Mouse (Mus musculus) intestine, postnatal 0 days (tissue): ENCODE measurements at regions not wholly inside any gene's neighbourhood (a gene's known extent, or its start where the extent isn't known, plus 50 kb on each side); places are given as distances from the start of the nearest gene placed in this dataset.

Experiments
- ATAC-seq: fragments of 200-750 bp; cut with Nextera tagmentation; 2 replicates; pipeline ENCODE4 v1.8.0; 2017; ENCODE audit warnings: mild to moderate bottlenecking, moderate TSS enrichment, moderate library complexity
- H3K27ac ChIP-seq: fragments of 300-500 bp; sonication (generic); 2 replicates; pipeline ENCODE4 v1.5.1; 2014; ENCODE audit warnings: mild to moderate bottlenecking, low read depth, low read length, moderate library complexity
- H3K27me3 ChIP-seq: fragments of 300-500 bp; sonication (generic); replicated peaks from 2 replicates; pipeline ENCODE4 v1.6.1; 2014; ENCODE audit warnings: low read length, mixed read lengths; ENCODE audit not compliant: control insufficient read depth, insufficient read depth
- H3K36me3 ChIP-seq: fragments of 300-500 bp; sonication (generic); 2 replicates; pipeline ENCODE4 v1.6.1; 2014; ENCODE audit warnings: mild to moderate bottlenecking, moderate library complexity; ENCODE audit not compliant: control insufficient read depth, insufficient read depth
- H3K4me1 ChIP-seq: fragments of 300-500 bp; sonication (generic); replicated peaks from 2 replicates; pipeline ENCODE4 v1.6.1; 2014; ENCODE audit warnings: antibody characterized with exemption, low read length, mixed read lengths; ENCODE audit not compliant: control insufficient read depth, insufficient read depth
- H3K4me2 ChIP-seq: fragments of 300-500 bp; sonication (generic); replicated peaks from 2 replicates; pipeline ENCODE4 v1.6.1; 2014; ENCODE audit warnings: low read depth, mild to moderate bottlenecking, moderate library complexity
- H3K4me3 ChIP-seq: fragments of 300-500 bp; sonication (generic); 2 replicates; pipeline ENCODE4 v1.5.1; 2014; ENCODE audit warnings: low read depth, low read length
- H3K9ac ChIP-seq: fragments of 300-500 bp; sonication (generic); 2 replicates; pipeline ENCODE4 v1.6.1; 2014; ENCODE audit warnings: mild to moderate bottlenecking, low read depth, low read length
- H3K9me3 ChIP-seq: fragments of 300-500 bp; sonication (generic); 2 replicates; pipeline ENCODE4 v1.6.1; 2016; ENCODE audit warnings: mixed run types; ENCODE audit not compliant: control insufficient read depth
- CTCF ChIP-seq: sonication (generic); IDR thresholded peaks from 2 replicates; pipeline ENCODE4 v1.5.1; 2016; ENCODE audit warnings: low read depth, mild to moderate bottlenecking, control low read depth, antibody characterized with exemption, moderate library complexity
- WGBS: fragments of 180-500 bp; shearing (Covaris S2); extraction: QIAGEN DNeasy Blood & Tissue Kit; methylation state at CpG from one replicate; pipeline ENCODE4 v1.1.7; 2014; 5-methylcytosine and 5-hydroxymethylcytosine counted together

DNA sequence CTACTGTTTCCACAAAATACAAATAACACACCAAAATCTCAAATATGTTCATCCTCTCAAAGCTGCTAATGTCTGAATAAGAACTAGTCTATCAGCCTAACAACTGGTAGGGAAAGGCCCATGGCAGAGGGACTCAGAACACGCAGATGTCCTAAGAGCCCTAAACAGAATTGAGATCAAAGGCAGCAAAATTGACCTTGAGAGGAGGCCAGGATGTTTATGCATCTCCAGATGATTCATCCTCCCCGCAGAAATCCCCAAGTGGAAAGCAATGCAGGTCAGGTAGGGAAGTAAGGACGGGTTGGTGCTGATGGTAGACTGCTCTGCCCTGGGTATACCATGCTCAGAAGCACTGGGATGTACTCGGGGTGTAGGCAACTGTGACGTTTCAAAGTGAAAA lies 89.0 kb upstream of the Tmem150c start:
- no peak overlapping the region for H3K4me2 ChIP-seq
- H3K27me3 ChIP-seq = no peaks in the 10 kb centered on the region
- no peak for TF ChIP-seq CTCF
- no peaks in the 10 kb centered on the region for H3K4me1 ChIP-seq
- no peaks in the 10 kb centered on the region for H3K9me3 ChIP-seq
- no peaks in the 10 kb centered on the region for H3K36me3 ChIP-seq
- H3K27ac ChIP-seq = no peak overlapping the region
- 69% methylated on average over 5 of the region's 5 CpGs for WGBS
- H3K4me3 ChIP-seq = no peak overlapping the region
- no peak for ATAC-seq
- no peak overlapping the region for H3K9ac ChIP-seq

- no peaks in the 10 kb centered on the region for H3K4me1 ChIP-seq
- no peak for ATAC-seq
- no peak for TF ChIP-seq CTCF
- H3K9me3 ChIP-seq = no peaks in the 10 kb centered on the region
- H3K36me3 ChIP-seq = no peaks in the 10 kb centered on the region
- no peak overlapping the region for H3K4me2 ChIP-seq
- no peak overlapping the region for H3K9ac ChIP-seq
- WGBS = 93% methylated on average over 2 of the region's 2 CpGs
- no peak overlapping the region for H3K4me3 ChIP-seq
- H3K27me3 ChIP-seq = no peaks in the 10 kb centered on the region
- no peak overlapping the region for H3K27ac ChIP-seq
These were observed 87.1 kb upstream of the Tmem150c start for GRCm38 (mm10) chr5:100246709-100247108.

DNA sequence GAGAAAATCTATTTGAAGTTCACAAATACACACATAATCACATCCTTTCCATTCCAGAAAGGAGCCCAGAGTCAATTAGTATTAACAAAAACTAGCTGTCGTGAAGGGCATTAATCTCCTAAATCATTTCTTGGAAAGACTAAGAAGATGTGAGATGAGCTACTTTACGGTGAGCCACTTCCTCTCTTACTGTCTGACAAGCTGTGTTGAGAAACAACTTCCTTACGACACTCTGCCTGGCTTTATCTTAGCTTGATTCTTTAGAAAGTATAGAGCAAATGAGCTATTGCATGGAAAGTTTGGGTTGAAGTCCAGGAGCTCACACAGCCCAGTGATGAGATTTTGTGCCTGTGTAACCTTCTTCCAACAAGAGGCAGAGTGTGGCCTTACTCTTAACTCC lies 85.2 kb upstream of the Tmem150c start:
- H3K27me3 ChIP-seq = no peaks in the 10 kb centered on the region
- H3K4me3 ChIP-seq = no peak overlapping the region
- ATAC-seq = no peak
- H3K9me3 ChIP-seq = no peaks in the 10 kb centered on the region
- no peak overlapping the region for H3K4me2 ChIP-seq
- WGBS = 39% methylated on average over 3 of the region's 3 CpGs
- no peaks in the 10 kb centered on the region for H3K4me1 ChIP-seq
- H3K9ac ChIP-seq = no peak overlapping the region
- no peak overlapping the region for H3K27ac ChIP-seq
- H3K36me3 ChIP-seq = no peaks in the 10 kb centered on the region
- TF ChIP-seq CTCF = no peak

DNA sequence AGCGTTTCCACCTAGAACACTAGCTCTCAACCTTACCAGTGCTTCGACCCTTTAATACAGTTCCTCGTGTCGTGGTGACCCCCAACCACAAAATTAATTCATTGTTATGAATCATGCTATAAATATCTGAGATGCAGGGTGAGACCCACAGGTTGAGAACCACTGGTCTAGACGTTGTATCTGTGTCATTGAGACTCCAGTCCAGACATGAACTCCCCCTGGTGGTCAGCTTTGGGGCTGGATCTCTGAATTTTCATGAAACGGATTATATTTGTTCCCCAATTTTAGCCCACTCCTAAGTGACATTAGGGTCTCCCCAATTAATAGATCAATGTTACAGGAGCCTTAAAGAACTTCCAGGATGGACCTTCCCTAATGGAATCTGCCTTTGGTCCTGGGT lies 81.3 kb upstream of the Tmem150c start:
- H3K4me3 ChIP-seq = no peak overlapping the region
- H3K27me3 ChIP-seq = no peaks in the 10 kb centered on the region
- H3K4me1 ChIP-seq = no peaks in the 10 kb centered on the region
- no peak for ATAC-seq
- no peak overlapping the region for H3K27ac ChIP-seq
- H3K9ac ChIP-seq = no peak overlapping the region
- H3K4me2 ChIP-seq = no peak overlapping the region
- H3K36me3 ChIP-seq = no peaks in the 10 kb centered on the region
- WGBS = 70% methylated on average over 6 of the region's 6 CpGs
- TF ChIP-seq CTCF = peak; percentile 81
- no peaks in the 10 kb centered on the region for H3K9me3 ChIP-seq

GRCm38 (mm10) chr5:100239632-100240031 lies 80.0 kb upstream of the Tmem150c start:
- Histone ChIP-seq H3K27ac (no peak overlapping the region), H3K4me1 (no peaks in the 10 kb centered on the region), H3K4me2 (no peak overlapping the region), H3K36me3 (no peaks in the 10 kb centered on the region), H3K9me3 (no peaks in the 10 kb centered on the region), H3K27me3 (no peaks in the 10 kb centered on the region), H3K9ac (no peak overlapping the region), H3K4me3 (no peak overlapping the region)
- 73% methylated on average over 7 of the region's 7 CpGs for WGBS
- TF ChIP-seq CTCF = no peak
- ATAC-seq = no peak

GRCm38 (mm10) chr5:100238287-100239036 lies 78.9 kb upstream of the Tmem150c start:
- Histone ChIP-seq H3K36me3 (no peaks in the 10 kb centered on the region), H3K9me3 (no peaks in the 10 kb centered on the region), H3K27ac (no peak overlapping the region), H3K9ac (no peak overlapping the region), H3K4me2 (no peak overlapping the region), H3K4me1 (no peaks in the 10 kb centered on the region), H3K4me3 (no peak overlapping the region), H3K27me3 (no peaks in the 10 kb centered on the region)
- TF ChIP-seq CTCF = peak; percentile 47
- 82% methylated on average over 15 of the region's 15 CpGs for WGBS
- ATAC-seq = no peak
